Mouse (Mus musculus) hematopoietic stem cell, adult 5-6 weeks (primary cell): ENCODE results near the gene Slc44a3. TPM values are rescaled to one million over a fixed set of nuclear protein-coding genes. Genes with fewer than 3 reads are reported as not detected.

ENCODE experiments used
- ATAC-seq, 2 experiments: fragments of 125-278 bp in 1 of 2; replicated peaks in 1 of 2; 2 replicates each; pipeline ENCODE4 v1.8.0; 2016 to 2017; ENCODE audit warnings: inconsistent platforms in 2 of 2, mild to moderate bottlenecking in 2 of 2, moderate number of reproducible peaks in 2 of 2, low read depth in 1 of 2, moderate TSS enrichment in 1 of 2; ENCODE audit not compliant: low FRiP score in 2 of 2, poor library complexity in 2 of 2, severe bottlenecking in 2 of 2, insufficient read depth in 1 of 2, low TSS enrichment in 1 of 2
- total RNA-seq: library from RNA; stranded (forward); fragments of 172-1452, 232-1000 nt; gene quantifications from 2 replicates; pipeline ENCODE4 v1.2.3, GENCODE M21; 2017

The Slc44a3 gene
- total RNA-seq, 1 experiment from 2014 or later: not detected

DNA sequence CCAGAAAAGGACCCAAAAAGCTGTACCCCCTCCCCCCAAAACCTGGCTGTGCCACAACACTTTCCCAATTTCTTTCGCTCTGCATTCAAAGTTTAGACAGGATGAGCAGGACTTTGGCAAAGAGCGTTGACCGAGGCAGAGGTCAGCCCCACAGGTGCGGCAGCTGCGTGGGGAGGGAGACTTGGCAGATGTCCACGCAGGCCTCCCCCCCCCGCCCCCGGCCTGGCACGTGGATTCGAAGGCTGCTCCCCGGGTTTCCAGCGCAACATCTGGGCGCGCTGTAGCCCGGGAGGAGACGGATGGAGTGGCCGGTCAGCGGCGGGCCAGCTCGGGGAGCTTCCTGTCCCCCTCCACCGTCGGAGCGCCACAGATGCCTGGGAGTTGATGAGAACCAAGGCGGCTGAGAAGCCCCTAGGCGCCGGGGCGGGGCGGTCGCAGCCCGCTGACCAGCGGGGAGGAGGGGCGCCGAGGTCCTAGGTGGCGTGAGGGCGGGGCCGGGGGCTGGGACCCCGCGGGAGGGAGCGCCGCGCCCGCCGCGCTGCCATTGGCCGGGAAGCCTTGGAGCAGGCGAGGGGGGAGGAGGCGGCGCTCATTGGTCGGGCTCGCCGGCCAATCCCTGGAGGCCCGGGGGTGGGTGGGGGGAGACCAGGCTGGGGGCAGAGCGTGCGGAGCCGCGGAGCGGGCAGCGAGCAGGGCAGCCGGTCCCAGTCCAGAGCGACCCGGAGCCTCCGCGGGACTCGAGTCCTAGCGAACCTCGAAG lies 106.2 kb downstream of the Slc44a3 start, which contains the start of gene Cnn3:
TSS of gene Cnn3 (plus strand) at position 637 of the 760 bp plus-strand sequence.
- ATAC-seq: peak; percentile 65 to 66

DNA sequence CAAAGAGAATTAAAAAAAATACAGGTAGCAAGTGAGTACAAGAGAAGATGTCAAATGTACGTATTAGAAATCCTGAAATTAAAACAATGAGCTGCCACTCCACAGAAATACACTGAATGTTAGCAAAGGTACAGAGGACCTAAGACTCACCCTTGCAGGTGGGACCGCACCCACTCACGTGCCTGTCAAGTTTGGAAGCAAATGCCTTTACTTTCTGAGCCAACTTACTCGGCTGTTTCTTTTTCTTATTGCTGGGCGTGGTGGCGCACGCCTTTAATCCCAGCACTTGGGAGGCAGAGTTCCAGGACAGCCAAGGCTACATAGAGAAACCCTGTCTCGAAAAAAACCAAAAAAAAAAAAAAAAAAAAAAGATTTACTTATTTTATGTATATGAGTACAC lies 109.8 kb downstream of the Slc44a3 start:
- ATAC-seq: no peak

DNA sequence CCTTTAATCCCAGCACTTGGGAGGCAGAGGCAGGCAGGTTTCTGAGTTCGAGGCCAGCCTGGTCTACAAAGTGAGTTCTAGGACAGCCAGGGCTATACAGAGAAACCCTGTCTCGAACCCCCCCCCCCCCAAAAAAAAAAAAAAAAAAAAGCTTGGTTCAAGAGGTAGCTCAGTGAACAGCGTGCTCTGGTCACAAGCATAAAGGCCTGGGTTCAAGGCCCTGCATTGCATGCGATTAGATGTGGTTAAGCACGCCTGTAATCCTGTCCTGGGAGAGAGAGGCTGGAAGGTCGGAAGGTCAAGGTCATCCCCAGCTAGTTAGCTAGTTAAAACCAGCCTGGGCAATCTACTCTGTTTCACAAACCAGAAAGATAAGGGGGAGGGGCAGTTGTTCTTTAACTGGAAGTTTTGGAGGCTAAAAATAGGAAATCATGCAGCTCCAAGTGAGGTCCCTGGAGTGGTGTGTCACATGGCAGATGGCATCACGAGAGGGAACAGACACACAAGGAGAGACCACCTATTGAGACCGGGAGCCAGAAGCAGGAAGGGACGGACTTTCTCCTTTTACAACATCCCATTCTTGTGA lies 113.3 kb downstream of the Slc44a3 start:
- ATAC-seq: no peak

DNA sequence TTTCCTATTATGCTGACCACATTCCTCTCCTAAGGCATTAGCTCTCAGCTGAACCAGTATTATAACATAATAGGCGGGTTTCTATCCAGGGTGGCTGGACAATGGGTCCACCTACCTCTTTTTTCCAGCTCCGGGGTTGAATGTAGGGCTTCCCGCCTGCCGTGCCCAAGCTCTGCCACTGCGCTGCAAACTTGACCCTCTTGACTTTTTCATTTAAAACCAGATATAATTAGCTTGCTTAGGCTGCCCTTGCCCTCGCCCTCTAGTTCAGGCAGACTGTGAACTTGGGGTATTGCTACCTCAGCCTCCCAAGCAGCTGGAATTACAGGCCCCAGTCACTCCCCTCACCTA lies 114.0 kb downstream of the Slc44a3 start:
- no peak for ATAC-seq

DNA sequence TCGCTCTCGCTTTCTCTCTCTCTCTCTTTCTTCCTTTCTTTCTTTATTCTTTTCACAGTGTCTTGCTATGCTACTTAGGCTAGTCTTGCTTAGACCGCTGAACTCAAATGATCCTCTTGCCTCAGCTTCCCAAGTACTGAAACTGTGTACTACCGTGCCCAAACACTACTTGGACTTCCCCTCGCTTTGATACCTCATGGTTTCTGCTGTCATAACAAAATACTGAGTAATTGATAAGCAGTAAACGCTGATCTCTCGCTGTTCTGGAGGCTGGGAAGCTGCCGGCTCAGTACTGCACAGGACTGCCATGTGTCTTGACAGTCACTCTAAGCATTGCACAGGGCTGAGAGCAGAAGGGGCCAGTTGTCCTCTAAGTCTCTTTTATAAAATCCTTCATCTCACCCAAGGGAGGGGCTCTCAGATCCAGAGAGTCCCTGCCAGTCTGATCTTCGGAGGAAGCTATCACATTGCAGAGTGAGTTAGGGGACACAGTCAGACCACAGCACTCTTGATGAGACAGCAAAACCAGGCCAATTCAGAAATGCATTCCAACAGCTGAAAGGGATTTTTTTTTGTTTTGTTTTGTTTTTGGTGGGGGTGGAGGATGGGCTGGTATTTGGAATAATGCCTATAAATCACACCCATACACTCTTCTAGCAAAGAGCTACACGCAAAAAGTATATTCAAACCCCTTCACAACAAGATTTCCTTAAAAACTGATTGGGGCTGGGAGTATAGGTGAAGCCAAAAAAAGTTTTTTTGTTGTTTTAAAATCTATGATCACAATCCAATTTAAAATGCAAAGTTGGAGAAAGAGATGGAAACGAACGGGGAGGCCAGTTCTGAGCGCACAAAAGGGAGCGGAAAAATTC lies 114.6 kb downstream of the Slc44a3 start:
- ATAC-seq: no peak

DNA sequence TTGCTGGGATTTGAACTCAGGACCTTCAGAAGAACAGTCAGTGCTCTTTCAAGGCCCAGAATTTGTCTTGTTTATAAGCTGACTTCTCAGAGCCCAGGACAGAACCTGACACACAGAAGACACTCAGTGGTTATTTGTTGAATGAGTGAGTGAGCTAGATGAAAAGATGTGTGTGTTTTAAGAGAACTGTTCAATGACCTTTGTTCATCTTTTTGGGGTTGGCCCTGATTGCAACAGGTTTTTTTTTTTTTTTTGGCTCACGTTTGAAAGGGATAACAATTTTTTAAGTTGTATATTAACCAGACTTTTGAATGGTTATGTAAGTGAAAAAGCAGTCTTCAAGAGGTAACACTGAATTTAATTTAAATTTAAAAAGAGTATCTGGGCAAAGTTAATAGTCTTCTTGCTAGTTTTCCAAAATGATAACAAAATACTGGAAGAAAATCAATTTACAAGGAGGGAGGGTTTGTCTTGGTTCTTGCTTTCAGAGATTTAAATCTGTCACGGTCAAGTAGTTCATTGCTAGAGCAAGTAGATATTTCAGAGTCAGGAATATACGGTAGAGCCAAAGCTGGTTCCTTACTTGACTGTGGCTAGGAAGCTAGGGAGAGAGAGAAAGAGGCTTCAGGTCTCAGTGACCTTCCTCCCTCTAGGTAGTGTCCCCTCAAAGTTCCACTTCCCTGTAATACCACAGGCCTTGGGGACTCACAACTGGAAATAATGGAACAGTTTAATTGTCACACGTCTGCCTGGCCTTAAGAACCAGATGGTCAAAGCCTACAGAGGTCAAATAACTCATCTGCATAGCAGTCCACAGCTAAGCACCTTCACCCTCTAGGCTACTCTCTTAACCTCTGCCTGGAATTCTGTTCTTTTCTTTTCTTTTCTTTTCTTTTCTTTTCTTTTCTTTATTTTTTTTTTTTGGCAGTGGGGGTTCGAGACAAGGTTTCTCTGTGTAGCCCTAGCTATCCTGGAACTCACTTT lies 115.7 kb downstream of the Slc44a3 start:
- no peak for ATAC-seq

DNA sequence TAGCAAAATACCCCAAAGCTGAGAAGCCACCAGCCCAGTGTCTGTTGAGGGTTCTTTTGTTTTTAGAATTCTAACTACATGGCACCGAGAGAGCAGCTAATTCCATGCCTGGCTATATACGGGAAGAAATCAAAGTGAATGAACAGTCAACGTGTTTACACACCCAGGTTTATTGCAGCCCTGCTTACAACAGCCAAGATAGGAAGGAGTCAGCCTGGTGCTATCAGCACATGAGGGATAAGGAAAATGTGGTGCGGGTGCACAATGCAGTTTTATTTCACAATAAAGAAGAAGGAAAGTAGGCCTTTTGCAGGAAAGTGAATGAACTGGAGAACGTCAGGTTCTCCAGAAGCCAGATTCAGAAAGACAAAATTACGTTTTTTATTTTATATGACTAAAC lies 120.8 kb downstream of the Slc44a3 start:
- no peak for ATAC-seq

Other genes with a start within 250 kb of the Slc44a3 start
- 2.3 and 6.1 TPM in 2 replicates for gene Tmem56, start 249.3 kb downstream of the Slc44a3 start, total RNA-seq
- gene Alg14, start 240.6 kb downstream of the Slc44a3 start, total RNA-seq: 17.7 and 24.4 TPM in 2 replicates
- 41.1 and 44.8 TPM in 2 replicates for gene Cnn3, start 105.9 kb downstream of the Slc44a3 start, total RNA-seq
- not detected in 2 replicates for gene 4930432M17Rik, start 138.4 kb upstream of the Slc44a3 start, total RNA-seq
- gene F3, start 191.1 kb upstream of the Slc44a3 start, total RNA-seq: 4.6 and 5.7 TPM in 2 replicates